ENCODE assay signal across 10 mouse cellular contexts in genomic region chr2:121787271-121787670, GRCm38 (mm10). TPM values are rescaled to one million over a fixed set of nuclear protein-coding genes. Genes with fewer than 3 reads are reported as not detected.
DNase-seq lines count a peak whose midpoint lies in the region; ATAC-seq and TF ChIP-seq lines count a peak whose summit lies in the region.
"Had no signal": no experiment of that assay in that cellular context is flagged by ENCODE, and none has a peak within 500 bp of the region (broad histone marks: within the 10 kb centered on the region; RNA-seq: fewer than 3 reads in every experiment).

No protein-coding gene starts in this region.

- H3K4me1 ChIP-seq in heart, embryonic 12.5 days (replicated peaks), result peaks cover 7% of the 10 kb centered on the region
- no peaks in the 10 kb centered on the region for H3K4me1 ChIP-seq in midbrain, embryonic 11.5 days (ENCODE audit: control insufficient read depth, insufficient read depth, low read length)
- 0 out of 2 replicates have a peak, but pooled peaks cover 2% of the 10 kb centered on the region for H3K4me1 ChIP-seq in midbrain, embryonic 16.5 days (ENCODE audit: control insufficient read depth, insufficient read depth, low read length)
- no peaks in the 10 kb centered on the region for H3K4me1 ChIP-seq in heart, embryonic 16.5 days (ENCODE audit: control insufficient read depth, insufficient read depth, low read length)
- no peaks in the 10 kb centered on the region for H3K4me1 ChIP-seq in stomach, postnatal 0 days (replicated peaks; ENCODE audit: control insufficient read depth, insufficient read depth)
- H3K4me1 ChIP-seq in hindbrain, embryonic 16.5 days (ENCODE audit: control insufficient read depth, insufficient read depth, low read depth, low read length), result no peaks in the 10 kb centered on the region
- H3K4me1 ChIP-seq: midbrain, embryonic 12.5 days had no signal

- intact Hi-C loops in heart, postnatal 14 days (cut with DNase I), result no loop called here

- ATAC-seq in heart, embryonic 12.5 days (ENCODE audit: insufficient number of reproducible peaks, low FRiP score), result no peak
- ATAC-seq in midbrain, embryonic 11.5 days (ENCODE audit: low FRiP score), result no peak
- ATAC-seq in midbrain, embryonic 16.5 days, result no peak
- no peak for ATAC-seq in heart, embryonic 16.5 days (replicated peaks; ENCODE audit: extremely low read depth, insufficient read depth, low FRiP score)
- no peak for ATAC-seq in stomach, postnatal 0 days (ENCODE audit: low FRiP score, low TSS enrichment)
- no peak for ATAC-seq in hindbrain, embryonic 16.5 days

- H3K9ac ChIP-seq in heart, embryonic 12.5 days, result no peak overlapping the region
- H3K9ac ChIP-seq in midbrain, embryonic 11.5 days (ENCODE audit: low read length), result no peak overlapping the region
- no peak overlapping the region for H3K9ac ChIP-seq in midbrain, embryonic 16.5 days (ENCODE audit: low read depth, low read length)
- no peak overlapping the region for H3K9ac ChIP-seq in heart, embryonic 16.5 days (ENCODE audit: low read length)
- no peak overlapping the region for H3K9ac ChIP-seq in stomach, postnatal 0 days (ENCODE audit: low read length)
- H3K9ac ChIP-seq in hindbrain, embryonic 16.5 days (ENCODE audit: low read depth, low read length), result no peak overlapping the region
- H3K9ac ChIP-seq: midbrain, embryonic 12.5 days had no signal

- peak overlapping the region; percentile 63 for H3K4me2 ChIP-seq in heart, embryonic 12.5 days
- H3K4me2 ChIP-seq in midbrain, embryonic 11.5 days, result no peak overlapping the region
- no peak overlapping the region for H3K4me2 ChIP-seq in midbrain, embryonic 16.5 days (ENCODE audit: low read length)
- H3K4me2 ChIP-seq in heart, embryonic 16.5 days (ENCODE audit: low read depth, low read length), result peak overlapping the region; percentile 52
- peak overlapping the region; percentile 24 for H3K4me2 ChIP-seq in stomach, postnatal 0 days (replicated peaks; ENCODE audit: low read depth)
- no peak overlapping the region for H3K4me2 ChIP-seq in hindbrain, embryonic 16.5 days (ENCODE audit: low read length)
- H3K4me2 ChIP-seq: midbrain, embryonic 12.5 days had no signal

- H3K4me3 ChIP-seq in heart, embryonic 12.5 days, result no peak overlapping the region; the same call in 1 of the 2 replicates
- no peak overlapping the region for H3K4me3 ChIP-seq in midbrain, embryonic 11.5 days (ENCODE audit: low read depth, low read length)
- H3K4me3 ChIP-seq in midbrain, embryonic 16.5 days (ENCODE audit: low read depth, low read length), result no peak overlapping the region
- no peak overlapping the region for H3K4me3 ChIP-seq in heart, embryonic 16.5 days (ENCODE audit: low read length)
- no peak overlapping the region for H3K4me3 ChIP-seq in stomach, postnatal 0 days (ENCODE audit: low read depth, low read length)
- no peak overlapping the region for H3K4me3 ChIP-seq in hindbrain, embryonic 16.5 days (ENCODE audit: low read length)
- H3K4me3 ChIP-seq: midbrain, embryonic 12.5 days had no signal

- 35% methylated on average over 7 of the region's 7 CpGs for WGBS in heart, embryonic 12.5 days
- 58% methylated on average over 7 of the region's 7 CpGs for WGBS in midbrain, embryonic 11.5 days
- WGBS in midbrain, embryonic 16.5 days, result 54% methylated on average over 7 of the region's 7 CpGs
- 36% methylated on average over 7 of the region's 7 CpGs for WGBS in heart, embryonic 16.5 days
- 14% methylated on average over 7 of the region's 7 CpGs for WGBS in stomach, postnatal 0 days
- WGBS in hindbrain, embryonic 16.5 days, result 67% methylated on average over 7 of the region's 7 CpGs

- no peaks in the 10 kb centered on the region for H3K9me3 ChIP-seq in heart, embryonic 12.5 days (replicated peaks)
- H3K9me3 ChIP-seq in midbrain, embryonic 11.5 days (ENCODE audit: control insufficient read depth, low read length), result no peaks in the 10 kb centered on the region
- no peaks in the 10 kb centered on the region for H3K9me3 ChIP-seq in midbrain, embryonic 16.5 days (replicated peaks; ENCODE audit: control insufficient read depth, low read length, poor library complexity, severe bottlenecking)
- no peaks in the 10 kb centered on the region for H3K9me3 ChIP-seq in heart, embryonic 16.5 days (replicated peaks; ENCODE audit: control insufficient read depth, low read length)
- H3K9me3 ChIP-seq in stomach, postnatal 0 days (ENCODE audit: control insufficient read depth, low read length), result no peaks in the 10 kb centered on the region
- H3K9me3 ChIP-seq in hindbrain, embryonic 16.5 days (ENCODE audit: control insufficient read depth, low read length), result no peaks in the 10 kb centered on the region
- H3K9me3 ChIP-seq: midbrain, embryonic 12.5 days had no signal

- TF ChIP-seq CTCF in stomach, postnatal 0 days (IDR thresholded peaks at IDR 0.05; ENCODE audit: low read depth), result no peak

- no peaks in the 10 kb centered on the region for H3K27me3 ChIP-seq in heart, embryonic 12.5 days (replicated peaks)
- H3K27me3 ChIP-seq in midbrain, embryonic 11.5 days (ENCODE audit: control insufficient read depth, insufficient read depth, low read length), result no peaks in the 10 kb centered on the region
- no peaks in the 10 kb centered on the region for H3K27me3 ChIP-seq in midbrain, embryonic 16.5 days (ENCODE audit: control insufficient read depth, insufficient read depth, low read depth, low read length)
- no peaks in the 10 kb centered on the region for H3K27me3 ChIP-seq in heart, embryonic 16.5 days (ENCODE audit: control insufficient read depth, insufficient read depth, low read length)
- no peaks in the 10 kb centered on the region for H3K27me3 ChIP-seq in stomach, postnatal 0 days (ENCODE audit: control insufficient read depth, insufficient read depth, low read length)
- no peaks in the 10 kb centered on the region for H3K27me3 ChIP-seq in hindbrain, embryonic 16.5 days (replicated peaks; ENCODE audit: control insufficient read depth, insufficient read depth, low read length)
- H3K27me3 ChIP-seq: midbrain, embryonic 12.5 days had no signal

- H3K27ac ChIP-seq in heart, embryonic 12.5 days (ENCODE audit: poor library complexity, severe bottlenecking), result no peak overlapping the region
- H3K27ac ChIP-seq in midbrain, embryonic 11.5 days (ENCODE audit: low read depth, low read length), result no peak overlapping the region
- H3K27ac ChIP-seq in midbrain, embryonic 16.5 days (ENCODE audit: low read length), result no peak overlapping the region
- no peak overlapping the region for H3K27ac ChIP-seq in heart, embryonic 16.5 days (ENCODE audit: low read length)
- H3K27ac ChIP-seq in stomach, postnatal 0 days (replicated peaks), result no peak overlapping the region
- no peak overlapping the region for H3K27ac ChIP-seq in hindbrain, embryonic 16.5 days (ENCODE audit: low read depth, low read length)
- H3K27ac ChIP-seq: midbrain, embryonic 12.5 days had no signal

- no peaks in the 10 kb centered on the region for H3K36me3 ChIP-seq in heart, embryonic 12.5 days
- no peaks in the 10 kb centered on the region for H3K36me3 ChIP-seq in midbrain, embryonic 11.5 days (ENCODE audit: control insufficient read depth, insufficient read depth, low read length)
- H3K36me3 ChIP-seq in midbrain, embryonic 16.5 days (ENCODE audit: control insufficient read depth, insufficient read depth, low read length), result no peaks in the 10 kb centered on the region
- H3K36me3 ChIP-seq in heart, embryonic 16.5 days (ENCODE audit: control insufficient read depth, insufficient read depth), result no peaks in the 10 kb centered on the region
- no peaks in the 10 kb centered on the region for H3K36me3 ChIP-seq in stomach, postnatal 0 days (ENCODE audit: control insufficient read depth, insufficient read depth, low read length)
- no peaks in the 10 kb centered on the region for H3K36me3 ChIP-seq in hindbrain, embryonic 16.5 days (ENCODE audit: control insufficient read depth, insufficient read depth, low read length)

- no peak for TF ChIP-seq EP300 in stomach, postnatal 0 days (optimal IDR thresholded peaks at IDR 0.05)

- no peak for DNase-seq in heart, postnatal 14 days
- peak; percentile 54 for DNase-seq in midbrain, embryonic 11.5 days (ENCODE audit: low spot score, missing footprints)
- no peak for DNase-seq in stomach, postnatal 0 days (ENCODE audit: low spot score)
- DNase-seq in adipocyte (ENCODE audit: low spot score), result no peak

RNA-seq across cellular contexts. Expression of gene Frmd5, which starts 19.6 kb away (rescaled TPM):
- 25.6 TPM in 2 replicates for polyA plus RNA-seq in heart, embryonic 12.5 days (2016; fragmentation: Nextera tagmentation; extraction: Ambion mirVana)
- total RNA-seq in heart, postnatal 14 days (2021), result 100 to 1,000 TPM; 202 to 231 TPM
- 12.7 and 14.6 TPM in 2 replicates for polyA plus RNA-seq in midbrain, embryonic 11.5 days (2014; fragmentation: Nextera tagmentation; extraction: Ambion mirVana)
- 27.9 and 33.4 TPM in 2 replicates for polyA plus RNA-seq in midbrain, embryonic 16.5 days (2015; fragmentation: Nextera tagmentation; extraction: Ambion mirVana)
- polyA plus RNA-seq in heart, embryonic 16.5 days (2015; fragmentation: Nextera tagmentation; extraction: Ambion mirVana), result 54.7 and 68.3 TPM in 2 replicates
- 1.5 and 2.3 TPM in 2 replicates for polyA plus RNA-seq in stomach, postnatal 0 days (2015; fragmentation: Nextera tagmentation; extraction: Ambion mirVana)
- polyA plus RNA-seq in hindbrain, embryonic 16.5 days (2015; fragmentation: Nextera tagmentation; extraction: Ambion mirVana), result 23.8 and 25.6 TPM in 2 replicates
- total RNA-seq: liver, adult 2 months had no signal
- polyA plus RNA-seq: liver, adult 2 months had no signal

Comparison
In these comparisons a context has a peak if more than half of its experiments do, and no peak if none do; other contexts are left out.
1. H3K4me2 ChIP-seq: peak in heart, embryonic 12.5 days (single experiment), heart, embryonic 16.5 days (single experiment) and stomach, postnatal 0 days (single experiment); none in midbrain, embryonic 11.5 days (single experiment), midbrain, embryonic 16.5 days (single experiment) and hindbrain, embryonic 16.5 days (single experiment).